Mouse (Mus musculus) liver, postnatal 0 days (tissue): ENCODE results near the gene Entpd2. TPM values are rescaled to one million over a fixed set of nuclear protein-coding genes. Genes with fewer than 3 reads are reported as not detected.

ENCODE experiments used
- ATAC-seq: fragments of 200-750 bp; cut with Nextera tagmentation; 2 replicates; pipeline ENCODE4 v1.8.0; 2017; ENCODE audit warnings: mild to moderate bottlenecking, moderate library complexity
- DNase-seq: peaks from one replicate; pipeline ENCODE4 v3.0.0-alpha.2; 2016
- H3K27ac ChIP-seq: fragments of 300-500 bp; sonication (generic); 2 replicates; pipeline ENCODE4 v1.5.1; 2014; ENCODE audit warnings: antibody characterized with exemption, moderate library complexity, mild to moderate bottlenecking, low read depth
- H3K27me3 ChIP-seq: fragments of 300-500 bp; sonication (generic); 2 replicates; pipeline ENCODE4 v1.6.1; 2014; ENCODE audit warnings: low read length, control low read depth, mixed read lengths; ENCODE audit not compliant: insufficient read depth
- H3K36me3 ChIP-seq: fragments of 300-500 bp; sonication (generic); replicated peaks from 2 replicates; pipeline ENCODE4 v1.6.1; 2014; ENCODE audit warnings: mild to moderate bottlenecking, control low read depth, low read length, moderate library complexity, mixed read lengths; ENCODE audit not compliant: insufficient read depth
- H3K4me1 ChIP-seq: fragments of 300-500 bp; sonication (generic); 2 replicates; pipeline ENCODE4 v1.6.1; 2014; ENCODE audit warnings: antibody characterized with exemption, mild to moderate bottlenecking, control low read depth; ENCODE audit not compliant: insufficient read depth
- H3K4me2 ChIP-seq: fragments of 300-500 bp; sonication (generic); 2 replicates; pipeline ENCODE4 v1.6.1; 2014; ENCODE audit warnings: low read depth, mild to moderate bottlenecking, low read length, moderate library complexity, mixed read lengths
- H3K4me3 ChIP-seq: fragments of 300-500 bp; sonication (generic); 2 replicates; pipeline ENCODE4 v1.5.1; 2014; ENCODE audit warnings: low read depth, low read length
- H3K9ac ChIP-seq: fragments of 300-500 bp; sonication (generic); replicated peaks from 2 replicates; pipeline ENCODE4 v1.6.1; 2014; ENCODE audit warnings: mild to moderate bottlenecking, moderate library complexity
- H3K9me3 ChIP-seq: fragments of 300-500 bp; sonication (generic); 2 replicates; pipeline ENCODE4 v1.6.1; 2016; ENCODE audit warnings: mild to moderate bottlenecking, control low read depth, low read length, mixed read lengths
- CTCF ChIP-seq: sonication (generic); IDR thresholded peaks from 2 replicates; pipeline ENCODE4 v1.5.1; 2016; ENCODE audit warnings: antibody characterized with exemption, low read depth
- EP300 ChIP-seq: IDR thresholded peaks from 2 replicates; pipeline ENCODE4 v1.6.1; 2016; ENCODE audit warnings: antibody characterized with exemption, low read depth, mild to moderate bottlenecking
- WGBS: fragments of 180-500 bp; shearing (Covaris S2); extraction: QIAGEN DNeasy Blood & Tissue Kit; methylation state at CpG from one replicate; pipeline ENCODE4 v1.1.7; 2014; ENCODE audit not compliant: insufficient replicate concordance; 5-methylcytosine and 5-hydroxymethylcytosine counted together
- polyA plus RNA-seq: library from polyadenylated mRNA; unstranded; fragments of >200 nt; fragmentation: Nextera tagmentation; extraction: Ambion mirVana; gene quantifications from 2 replicates; pipeline ENCODE4 v1.2.1, GENCODE M21; 2015

Gene Entpd2
- polyA plus RNA-seq, 1 experiment from 2014 or later = 3.6 TPM

DNA sequence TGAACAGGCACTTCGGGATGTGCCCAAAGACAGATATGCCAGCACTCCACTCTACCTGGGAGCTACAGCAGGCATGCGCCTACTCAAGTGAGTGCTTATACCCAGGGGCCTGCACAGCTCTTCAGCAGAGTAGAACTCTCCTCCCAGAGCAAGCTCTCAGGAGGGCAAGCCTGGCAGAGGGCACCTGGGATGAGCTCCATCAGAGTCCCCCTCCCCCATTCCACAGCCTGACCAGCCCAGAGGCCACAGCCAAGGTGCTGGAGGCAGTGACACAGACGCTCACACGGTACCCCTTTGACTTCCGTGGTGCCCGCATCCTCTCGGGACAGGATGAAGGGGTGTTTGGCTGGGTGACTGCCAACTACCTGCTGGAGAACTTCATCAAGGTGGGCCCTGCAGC is 2.4 kb downstream of the Entpd2 start:
- ATAC-seq (no peak), DNase-seq (no peak)
- Histone ChIP-seq H3K9me3 (no peaks in the 10 kb centered on the region), H3K9ac (no peak overlapping the region), H3K27me3 (peaks cover 75% of the 10 kb centered on the region), H3K27ac (no peak overlapping the region), H3K4me1 (peaks cover 20% of the 10 kb centered on the region), H3K4me2 (no peak overlapping the region), H3K4me3 (no peak overlapping the region), H3K36me3 (no peaks in the 10 kb centered on the region)
- TF ChIP-seq CTCF (no peak), EP300 (no peak)
- 85% methylated on average over 7 of the region's 7 CpGs for WGBS

DNA sequence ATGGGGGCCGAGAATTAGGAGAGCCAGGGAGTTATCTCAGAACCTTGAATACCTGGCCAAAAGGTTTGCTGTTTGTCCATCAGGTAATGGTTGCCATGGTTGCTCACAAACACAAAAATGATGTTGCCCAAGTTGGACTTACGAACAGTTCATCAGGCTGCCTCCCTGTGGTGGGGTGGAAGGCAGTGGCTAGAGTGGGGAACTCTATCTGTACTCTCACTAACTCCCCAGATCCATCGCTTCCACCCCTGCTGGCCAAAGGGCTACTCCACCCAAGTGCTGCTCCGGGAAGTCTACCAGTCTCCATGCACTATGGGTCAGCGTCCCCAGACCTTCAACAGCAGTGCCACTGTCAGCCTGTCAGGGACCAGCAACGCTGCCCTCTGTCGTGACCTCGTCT is 3.4 kb downstream of the Entpd2 start, which contains the start of gene Npdc1:
TSS of gene Npdc1 (plus strand) at position 301 of the 400 bp plus-strand sequence.
- Histone ChIP-seq H3K9me3 (no peaks in the 10 kb centered on the region), H3K4me2 (no peak within 1 kb of the TSS), H3K27me3 (peaks cover 84% of the 10 kb centered on the region), H3K36me3 (no peaks in the 10 kb centered on the region), H3K9ac (no peak within 1 kb of the TSS), H3K4me3 (no peak within 1 kb of the TSS), H3K27ac (no peak within 1 kb of the TSS), H3K4me1 (peaks cover 23% of the 10 kb centered on the region)
- DNase-seq = no peak
- no peak for ATAC-seq
- 53% methylated on average over 8 of the region's 8 CpGs for WGBS
- TF ChIP-seq EP300 (no peak), CTCF (no peak)

DNA sequence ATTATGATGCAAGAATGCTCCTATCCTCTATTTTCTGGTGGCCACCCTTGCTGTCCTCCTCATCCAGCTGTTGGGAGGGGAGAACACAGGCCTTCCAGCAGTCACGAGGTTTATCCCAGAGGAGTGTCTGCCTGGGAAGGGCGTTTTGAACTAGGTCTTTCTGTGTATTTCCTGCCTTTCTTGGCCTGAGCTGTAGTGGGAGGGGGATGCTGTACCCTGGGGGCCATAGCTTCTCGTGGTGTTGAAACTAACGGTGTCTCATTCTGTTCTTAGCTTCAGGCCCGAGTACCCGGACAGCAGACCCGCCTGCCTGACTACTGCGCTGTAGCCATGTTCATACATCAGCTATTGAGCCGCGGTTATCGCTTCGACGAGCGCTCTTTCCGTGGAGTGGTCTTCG is 4.6 kb downstream of the Entpd2 start:
- no peak overlapping the region for H3K9ac ChIP-seq
- DNase-seq (no peak), ATAC-seq (no peak)
- H3K4me2 ChIP-seq = no peak overlapping the region
- 19% methylated on average over 16 of the region's 16 CpGs for WGBS
- H3K4me1 ChIP-seq = peaks cover 20% of the 10 kb centered on the region
- no peak overlapping the region for H3K27ac ChIP-seq
- H3K9me3 ChIP-seq = no peaks in the 10 kb centered on the region
- H3K36me3 ChIP-seq = no peaks in the 10 kb centered on the region
- H3K27me3 ChIP-seq = peaks cover 80% of the 10 kb centered on the region
- no peak for TF ChIP-seq EP300
- no peak for TF ChIP-seq CTCF
- H3K4me3 ChIP-seq = no peak overlapping the region

DNA sequence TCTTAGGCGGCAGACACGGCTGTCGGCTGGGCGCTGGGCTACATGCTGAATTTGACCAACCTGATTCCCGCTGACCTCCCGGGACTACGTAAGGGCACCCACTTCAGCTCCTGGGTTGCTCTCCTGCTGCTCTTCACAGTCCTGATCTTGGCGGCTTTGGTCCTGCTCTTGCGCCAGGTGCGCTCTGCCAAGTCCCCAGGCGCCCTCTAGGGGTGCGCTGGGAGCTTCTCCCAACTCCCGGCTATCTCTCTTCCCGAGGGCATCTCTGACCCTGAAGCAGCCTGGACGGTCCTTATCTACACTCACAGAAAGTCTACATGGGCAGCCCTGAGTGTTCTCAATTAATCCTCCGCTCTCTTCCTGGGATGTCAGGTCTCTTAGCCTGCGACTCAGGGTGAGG is 5.1 kb downstream of the Entpd2 start:
- Histone ChIP-seq H3K27ac (no peak overlapping the region), H3K27me3 (peaks cover 75% of the 10 kb centered on the region), H3K9me3 (no peaks in the 10 kb centered on the region), H3K9ac (no peak overlapping the region), H3K4me1 (peaks cover 17% of the 10 kb centered on the region), H3K36me3 (no peaks in the 10 kb centered on the region), H3K4me2 (no peak overlapping the region), H3K4me3 (no peak overlapping the region)
- WGBS = 2% methylated on average over 17 of the region's 17 CpGs
- ATAC-seq = peak; percentile 43
- TF ChIP-seq CTCF = peak; percentile 75
- no peak for TF ChIP-seq EP300
- peak; percentile 67 for DNase-seq

DNA sequence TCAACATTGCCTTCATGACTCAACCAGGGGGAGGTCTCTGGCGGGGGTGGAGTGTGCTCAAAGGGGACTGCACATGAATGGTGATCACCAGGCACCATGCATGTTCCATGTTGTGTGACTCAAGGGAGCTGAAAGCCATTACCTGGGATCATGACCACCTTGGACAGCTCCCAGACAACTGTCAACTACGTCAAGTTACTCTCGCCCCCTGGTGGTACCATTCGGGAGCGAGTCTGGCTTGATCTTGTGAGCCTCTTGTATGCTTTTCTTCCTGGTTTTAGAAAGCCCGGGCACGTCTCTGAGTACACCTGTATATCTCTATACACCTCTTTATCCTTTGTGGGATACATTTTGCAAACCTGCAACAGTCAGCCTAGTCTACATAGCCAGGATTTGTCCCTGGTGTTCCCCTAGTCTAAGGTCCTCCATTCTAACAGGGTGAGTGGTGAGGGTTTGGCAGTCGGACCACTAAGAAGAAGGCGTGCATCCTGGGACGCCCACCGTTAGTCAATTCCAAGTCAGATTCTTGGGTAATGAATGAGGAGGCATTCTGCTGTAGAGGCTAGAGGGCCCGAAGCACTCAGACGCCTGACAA is 6.8 kb downstream of the Entpd2 start:
- Histone ChIP-seq H3K36me3 (no peaks in the 10 kb centered on the region), H3K4me1 (peaks cover 7% of the 10 kb centered on the region; the same call in 1 of the 2 replicates), H3K27ac (no peak overlapping the region), H3K4me2 (peak overlapping the region; percentile 74), H3K4me3 (peak overlapping the region; percentile 47), H3K9ac (no peak overlapping the region), H3K9me3 (no peaks in the 10 kb centered on the region), H3K27me3 (peaks cover 61% of the 10 kb centered on the region)
- ATAC-seq = peak; percentile 53
- peak; percentile 88 for DNase-seq
- 2% methylated on average over 13 of the region's 13 CpGs for WGBS
- TF ChIP-seq CTCF (peak; percentile 87), EP300 (no peak)

DNA sequence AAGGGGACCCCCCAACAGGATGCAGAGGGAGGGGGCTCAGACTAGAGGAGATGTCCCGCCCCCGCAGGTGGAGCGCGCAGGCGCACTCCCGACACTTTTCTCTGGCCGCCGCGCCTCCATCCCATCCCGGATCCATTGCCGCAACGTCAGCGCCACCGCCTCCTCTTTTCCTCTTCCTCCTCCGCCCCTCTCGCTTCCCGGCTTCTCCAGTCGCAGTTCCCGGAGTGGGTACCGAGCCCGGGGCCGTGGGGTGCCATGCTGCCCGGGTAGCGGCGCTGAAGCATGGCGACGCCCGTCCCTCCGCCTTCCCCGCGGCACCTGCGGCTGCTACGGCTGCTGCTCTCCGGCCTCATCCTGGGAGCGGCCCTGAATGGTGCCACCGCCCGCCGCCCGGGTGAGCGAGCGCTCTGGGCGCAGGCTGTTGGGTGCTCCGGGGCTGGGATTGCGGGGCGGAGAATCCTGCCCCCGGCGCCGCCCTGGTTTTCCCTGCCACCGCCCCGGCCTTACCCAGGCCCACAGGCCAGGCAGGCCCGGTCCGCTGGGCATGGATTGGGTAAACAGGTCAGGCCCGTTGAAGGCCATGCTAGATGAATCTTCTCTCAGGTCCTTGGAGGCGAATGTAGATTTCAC is 7.4 kb downstream of the Entpd2 start:
- 0 out of 2 replicates have a peak overlapping the region, but pooled peaks have one; percentile 38 for H3K9ac ChIP-seq
- H3K4me3 ChIP-seq = peak overlapping the region; percentile 47
- peak; percentile 41 for ATAC-seq
- H3K27ac ChIP-seq = peak overlapping the region; percentile 16; the same call in 1 of the 2 replicates
- TF ChIP-seq CTCF (no peak), EP300 (no peak)
- no peaks in the 10 kb centered on the region for H3K9me3 ChIP-seq
- peaks cover 7% of the 10 kb centered on the region; the same call in 1 of the 2 replicates for H3K4me1 ChIP-seq
- peak overlapping the region; percentile 74 for H3K4me2 ChIP-seq
- DNase-seq = no peak
- H3K36me3 ChIP-seq = no peaks in the 10 kb centered on the region
- peaks cover 57% of the 10 kb centered on the region for H3K27me3 ChIP-seq
- 4% methylated on average over 50 of the region's 54 CpGs for WGBS
